Mouse (Mus musculus): Measurements from ENCODE around the gene Prtg. TPM values are rescaled to one million over a fixed set of nuclear protein-coding genes. Genes with fewer than 3 reads are reported as not detected.

The Prtg gene
- total and polyA plus RNA-seq, 3 experiments = not detected

- TF ChIP-seq PAX5 (IDR thresholded peaks at IDR 0.05; ENCODE audit: low read length) (no peak), MEF2A (IDR thresholded peaks at IDR 0.05; ENCODE audit: borderline replicate concordance, low read depth, low read length) (no peak), POLR2AphosphoS2 (IDR thresholded peaks at IDR 0.05; ENCODE audit: low read depth, low read length) (no peak), MAX (IDR thresholded peaks at IDR 0.05; ENCODE audit: low read length) (no peak)
Observed at GRCm38 (mm10) chr9:72766789-72767349, 39.8 kb upstream of the Prtg start (continued).

- DNase-seq (ENCODE audit: extremely low read depth) = no peak
- H3K36me3 ChIP-seq (replicated peaks in 1 of 2; ENCODE audit: control insufficient read depth in 1 of 2, insufficient read depth in 1 of 2, low read length in 1 of 2) = no peaks in the 10 kb centered on the region
- no peak overlapping the region for H3K9ac ChIP-seq (ENCODE audit: insufficient read depth, low read depth)
- H3K79me2 ChIP-seq (replicated peaks; ENCODE audit: control insufficient read depth, extremely low read depth, insufficient read depth, poor library complexity, severe bottlenecking) = no peaks in the 10 kb centered on the region; the same call in 1 of the 2 replicates
- TF ChIP-seq JUND (conservative IDR thresholded peaks at IDR 0.05; ENCODE audit: low read depth, low read length) = no peak
- no peak for TF ChIP-seq UBTF (IDR thresholded peaks at IDR 0.05; ENCODE audit: low read depth, low read length)
- no peak for TF ChIP-seq PAX5 (IDR thresholded peaks at IDR 0.05; ENCODE audit: low read length)
- no peak for TF ChIP-seq ZC3H11A (IDR thresholded peaks at IDR 0.05; ENCODE audit: low read depth, low read length)
- TF ChIP-seq HCFC1 (IDR thresholded peaks at IDR 0.05; ENCODE audit: low read depth, low read length) = no peak
- no peak for TF ChIP-seq E2F4 (IDR thresholded peaks at IDR 0.05; ENCODE audit: insufficient replicate concordance, low read depth, low read length)
- TF ChIP-seq KAT2A (IDR thresholded peaks at IDR 0.05; ENCODE audit: insufficient replicate concordance, low read length) = no peak
- no peak for TF ChIP-seq EP300 (IDR thresholded peaks at IDR 0.05; ENCODE audit: low read length)
- TF ChIP-seq ETS1 (conservative IDR thresholded peaks at IDR 0.05; ENCODE audit: low read depth, low read length) = no peak
- TF ChIP-seq CHD2 (IDR thresholded peaks at IDR 0.05; ENCODE audit: low read length) = no peak
- no peak for TF ChIP-seq ZMIZ1 (IDR thresholded peaks at IDR 0.05; ENCODE audit: low read depth, low read length)
- no peaks in the 10 kb centered on the region for H3K27me3 ChIP-seq (replicated peaks)
- in situ Hi-C loops (cut with MboI; ENCODE audit: low pct_ligation_motif_present, low pct_unique_long_range_greater_than_20kb, low sequenced_read_pairs) = no loop called here
- no peak overlapping the region for H3K4me2 ChIP-seq (ENCODE audit: insufficient read depth, low read depth, poor library complexity, severe bottlenecking)
- H3K4me3 ChIP-seq (replicated peaks in 1 of 3; ENCODE audit: low read depth in 2 of 3, low read length in 2 of 3, poor library complexity in 1 of 3) = no peak overlapping the region
- dilution Hi-C loops (cut with MboI; ENCODE audit: extremely low pct_ligation_motif_present, extremely low pct_unique_long_range_greater_than_20kb, low sequenced_read_pairs) = no loop called here
- H3K4me1 ChIP-seq (ENCODE audit: control insufficient read depth in 1 of 2, insufficient read depth in 2 of 2) = no peaks in the 10 kb centered on the region
- no peak overlapping the region for H3K27ac ChIP-seq (ENCODE audit: insufficient read depth, low read depth)
- no peaks in the 10 kb centered on the region for H3K9me3 ChIP-seq (replicated peaks; ENCODE audit: low read length)
Observed at GRCm38 (mm10) chr9:72775022-72775421, 31.7 kb upstream of the Prtg start.

GRCm38 (mm10) chr9:72779004-72779403 is 27.7 kb upstream of the Prtg start:
- Histone ChIP-seq H3K4me2 (ENCODE audit: insufficient read depth, low read depth, poor library complexity, severe bottlenecking) (no peak overlapping the region), H3K9me3 (replicated peaks; ENCODE audit: low read length) (no peaks in the 10 kb centered on the region), H3K27ac (ENCODE audit: insufficient read depth, low read depth) (no peak overlapping the region), H3K9ac (ENCODE audit: insufficient read depth, low read depth) (no peak overlapping the region), H3K4me1 (ENCODE audit: control insufficient read depth in 1 of 2, insufficient read depth in 2 of 2) (peaks cover 0 to 4% of the 10 kb centered on the region in 2 experiments; a peak in 1 of 4 replicates), H3K27me3 (replicated peaks) (no peaks in the 10 kb centered on the region), H3K4me3 (replicated peaks in 1 of 3; ENCODE audit: low read depth in 2 of 3, low read length in 2 of 3, poor library complexity in 1 of 3) (no peak overlapping the region), H3K36me3 (replicated peaks in 1 of 2; ENCODE audit: control insufficient read depth in 1 of 2, insufficient read depth in 1 of 2, low read length in 1 of 2) (no peaks in the 10 kb centered on the region), H3K79me2 (replicated peaks; ENCODE audit: control insufficient read depth, extremely low read depth, insufficient read depth, poor library complexity, severe bottlenecking) (no peaks in the 10 kb centered on the region)
- TF ChIP-seq USF2 (conservative IDR thresholded peaks at IDR 0.05; ENCODE audit: low read depth, low read length) (no peak), CHD1 (IDR thresholded peaks at IDR 0.05; ENCODE audit: low read depth, low read length) (no peak), POLR2AphosphoS2 (IDR thresholded peaks at IDR 0.05; ENCODE audit: low read depth, low read length) (no peak), MXI1 (IDR thresholded peaks at IDR 0.05; ENCODE audit: low read depth, low read length) (no peak), EP300 (IDR thresholded peaks at IDR 0.05; ENCODE audit: low read length) (no peak), MAFK (IDR thresholded peaks at IDR 0.05; ENCODE audit: insufficient replicate concordance, low read length) (no peak), GABPA (IDR thresholded peaks at IDR 0.05; ENCODE audit: insufficient replicate concordance, low read depth, low read length) (no peak), TBP (conservative IDR thresholded peaks at IDR 0.05; ENCODE audit: low read depth, low read length) (no peak), JUN (IDR thresholded peaks at IDR 0.05; ENCODE audit: insufficient read depth, low read depth, low read length) (no peak), RAD21 (IDR thresholded peaks at IDR 0.05; ENCODE audit: low read depth, low read length) (no peak), HCFC1 (IDR thresholded peaks at IDR 0.05; ENCODE audit: low read depth, low read length) (no peak), PAX5 (IDR thresholded peaks at IDR 0.05; ENCODE audit: low read length) (no peak), NELFE (IDR thresholded peaks at IDR 0.05; ENCODE audit: low read depth, low read length) (no peak), UBTF (IDR thresholded peaks at IDR 0.05; ENCODE audit: low read depth, low read length) (no peak), ZC3H11A (IDR thresholded peaks at IDR 0.05; ENCODE audit: low read depth, low read length) (no peak), ZMIZ1 (IDR thresholded peaks at IDR 0.05; ENCODE audit: low read depth, low read length) (no peak), IRF4 (IDR thresholded peaks at IDR 0.05; ENCODE audit: low read depth, low read length) (no peak), BHLHE40 (IDR thresholded peaks at IDR 0.05; ENCODE audit: low read depth, low read length) (no peak), JUND (conservative IDR thresholded peaks at IDR 0.05; ENCODE audit: low read depth, low read length) (no peak)
- no peak for DNase-seq (ENCODE audit: extremely low read depth)
- in situ Hi-C loops (cut with MboI; ENCODE audit: low pct_ligation_motif_present, low pct_unique_long_range_greater_than_20kb, low sequenced_read_pairs) = no loop called here
- dilution Hi-C loops (cut with MboI; ENCODE audit: extremely low pct_ligation_motif_present, extremely low pct_unique_long_range_greater_than_20kb, low sequenced_read_pairs) = no loop called here

All from CH12.LX (cell line).